Mouse (Mus musculus) thymus, adult 2 months (tissue): ENCODE data around the gene Fndc3b.

Source experiments
- CTCF ChIP-seq: fragments of 200-500 bp; IDR thresholded peaks from 2 replicates; pipeline ENCODE4 v1.5.1; 2012; ENCODE audit warnings: mild to moderate bottlenecking, control low read depth, low read length, moderate library complexity, borderline replicate concordance; ENCODE audit not compliant: control insufficient read depth, poor library complexity, insufficient read depth; ENCODE audit errors: extremely low read depth
- POLR2A ChIP-seq: fragments of 200-500 bp; IDR thresholded peaks from 2 replicates; pipeline ENCODE4 v1.6.1; 2012; ENCODE audit warnings: mild to moderate bottlenecking, low read length, control low read depth, moderate library complexity; ENCODE audit not compliant: control insufficient read depth, poor library complexity, insufficient read depth; ENCODE audit errors: extremely low read depth

DNA sequence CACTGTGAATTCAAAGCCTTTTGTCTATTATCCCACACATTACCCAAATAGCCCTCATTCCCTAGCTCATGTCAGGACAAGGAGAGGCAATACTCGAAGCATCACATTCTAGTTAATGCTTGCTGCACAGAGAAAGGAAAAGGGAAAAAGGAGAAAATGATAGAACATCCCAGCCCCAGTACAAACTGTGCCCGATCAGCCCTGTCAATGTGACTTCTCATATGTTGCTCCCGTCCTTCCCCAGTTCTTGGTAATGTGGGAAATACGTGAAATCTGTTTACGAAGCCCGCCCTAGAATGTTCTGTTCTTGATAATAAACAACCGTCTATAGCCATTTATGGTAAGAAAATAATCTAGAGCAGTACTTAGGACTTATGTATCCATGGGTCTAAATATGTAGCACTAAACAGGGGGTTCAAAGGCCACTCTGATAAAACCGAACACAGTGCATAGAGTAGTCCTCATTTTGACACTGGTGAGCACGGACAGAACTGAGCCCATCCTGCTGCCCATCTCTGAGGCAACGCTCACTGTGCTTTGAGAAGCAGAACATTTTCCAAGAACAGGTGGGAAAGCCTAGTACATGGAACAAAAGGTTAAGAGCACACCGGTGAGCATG, 286.9 kb downstream of the Fndc3b start:
- TF ChIP-seq POLR2A: no peak
- no peak for TF ChIP-seq CTCF
